Mouse (Mus musculus) gastrocnemius, postnatal 4 days (tissue): ENCODE measurements around the gene Pfn4. TPM values are rescaled to one million over a fixed set of nuclear protein-coding genes. Genes with fewer than 3 reads are reported as not detected.
A peak's percentile ranks its signal among the peaks of the same experiment; 100 is the strongest.
"Not testable (repeated sequence)": the region's sequence is repeated elsewhere in the genome, so short reads cannot be mapped to it uniquely, and the experiment has no call there.

ENCODE experiments used
- DNase-seq, 2 experiments: peaks; one replicate each; pipeline ENCODE4 v3.0.0; 2021 to 2022; ENCODE audit warnings: low spot score in 2 of 2, mixed read lengths in 2 of 2
- long read RNA-seq, 2 experiments: library from polyadenylated mRNA; stranded (forward); transcript quantifications; one replicate each; pipeline ENCODE4 v2.0.0; 2021
- total RNA-seq, 2 experiments: library from RNA; stranded (reverse); gene quantifications; 2 replicates each; pipeline ENCODE4 v1.2.3; 2021

The Pfn4 gene
- 1 to 10 TPM; 1.9 to 2.5 TPM for total RNA-seq
- long read RNA-seq, experiment 1, partial matches to known transcripts = 0 of 6 reads
- long read RNA-seq, experiment 1, other reads (novel, unspliced or antisense) = 2 of 6 reads
- long read RNA-seq, experiment 2, partial matches to known transcripts = 0 of 3 reads
- long read RNA-seq, experiment 2, other reads (novel, unspliced or antisense) = 2 of 3 reads

DNA sequence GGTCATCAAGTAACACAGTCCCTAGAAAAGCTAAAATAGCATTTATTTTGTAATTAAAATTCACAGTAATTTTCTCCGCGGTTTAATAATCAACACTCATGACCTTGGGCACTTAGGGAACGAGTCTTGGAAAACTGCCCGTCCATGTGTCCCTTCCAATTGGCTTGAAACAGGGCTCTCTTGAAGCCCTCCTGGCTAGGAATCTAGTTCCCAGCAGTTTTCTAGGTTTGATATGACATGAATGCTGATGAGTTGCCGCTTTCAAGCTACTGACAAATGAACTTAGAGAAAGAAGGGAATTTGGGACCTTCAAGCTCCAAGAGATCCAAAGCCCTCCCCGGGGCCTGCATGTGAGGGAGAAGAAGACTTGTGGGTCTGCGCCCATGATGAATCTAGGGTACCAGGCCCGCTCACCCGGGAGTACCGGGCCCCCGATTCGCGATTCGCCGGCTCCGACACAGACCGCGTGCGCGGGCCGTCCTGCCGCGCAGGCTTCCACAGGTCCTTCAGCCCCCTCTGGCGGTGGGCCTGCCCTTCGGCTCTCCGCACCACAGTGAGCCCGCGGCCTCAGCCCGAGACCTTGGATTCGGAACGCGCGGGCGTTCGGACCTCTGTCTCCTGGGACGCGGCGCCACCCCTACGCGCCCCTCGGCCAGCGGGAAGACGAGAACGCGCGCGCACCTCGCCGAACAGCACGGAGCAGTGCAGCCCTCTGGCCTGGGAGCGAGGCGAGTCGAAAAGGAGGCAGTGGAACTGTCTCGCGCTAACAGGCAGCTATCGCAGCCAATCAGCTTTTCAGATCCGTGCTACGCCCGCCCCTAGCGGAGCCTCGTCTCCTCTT is at the start of gene Pfn4, which contains the start of gene Fam228b:
Gene Pfn4, plus strand, starts transcription at position 531 of the 841 bp plus-strand sequence.
Gene Fam228b, minus strand, starts transcription at position 776 of the 841 bp plus-strand sequence.
- peak; percentile 89 to 95 for DNase-seq

DNA sequence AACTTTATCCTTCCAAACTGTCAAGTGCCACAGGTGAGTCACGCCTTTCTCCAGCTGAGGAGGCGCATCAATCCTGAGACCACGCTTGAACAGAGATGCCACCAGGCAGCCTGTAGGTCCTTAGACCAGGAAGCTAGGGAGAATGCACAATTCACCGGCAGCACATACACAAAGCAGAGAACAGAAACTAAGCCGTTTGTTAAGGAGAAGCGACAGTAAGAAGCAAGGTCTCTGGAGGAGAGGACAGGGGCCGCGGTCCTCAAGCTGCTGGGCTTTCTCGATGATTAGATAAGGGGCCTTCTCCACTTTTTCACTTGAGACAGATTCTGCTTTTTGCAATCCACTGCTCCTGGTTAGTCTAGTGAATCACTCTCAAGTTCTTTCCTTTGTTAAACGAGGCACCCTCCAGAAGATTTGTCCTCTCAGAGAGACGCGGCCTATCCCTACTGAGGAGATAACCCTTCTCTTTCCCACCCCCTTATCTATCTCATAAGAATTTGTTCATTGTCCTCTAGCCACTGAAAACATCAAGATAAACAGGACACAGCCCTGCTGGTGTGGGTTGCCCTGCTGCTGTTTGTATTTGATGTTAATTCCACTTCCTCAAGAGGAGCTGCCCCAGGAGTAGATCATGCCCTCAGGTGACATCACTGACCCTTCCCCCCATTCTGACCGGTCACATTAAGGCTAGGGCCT is 49.6 kb upstream of the Pfn4 start:
- no peak for DNase-seq

DNA sequence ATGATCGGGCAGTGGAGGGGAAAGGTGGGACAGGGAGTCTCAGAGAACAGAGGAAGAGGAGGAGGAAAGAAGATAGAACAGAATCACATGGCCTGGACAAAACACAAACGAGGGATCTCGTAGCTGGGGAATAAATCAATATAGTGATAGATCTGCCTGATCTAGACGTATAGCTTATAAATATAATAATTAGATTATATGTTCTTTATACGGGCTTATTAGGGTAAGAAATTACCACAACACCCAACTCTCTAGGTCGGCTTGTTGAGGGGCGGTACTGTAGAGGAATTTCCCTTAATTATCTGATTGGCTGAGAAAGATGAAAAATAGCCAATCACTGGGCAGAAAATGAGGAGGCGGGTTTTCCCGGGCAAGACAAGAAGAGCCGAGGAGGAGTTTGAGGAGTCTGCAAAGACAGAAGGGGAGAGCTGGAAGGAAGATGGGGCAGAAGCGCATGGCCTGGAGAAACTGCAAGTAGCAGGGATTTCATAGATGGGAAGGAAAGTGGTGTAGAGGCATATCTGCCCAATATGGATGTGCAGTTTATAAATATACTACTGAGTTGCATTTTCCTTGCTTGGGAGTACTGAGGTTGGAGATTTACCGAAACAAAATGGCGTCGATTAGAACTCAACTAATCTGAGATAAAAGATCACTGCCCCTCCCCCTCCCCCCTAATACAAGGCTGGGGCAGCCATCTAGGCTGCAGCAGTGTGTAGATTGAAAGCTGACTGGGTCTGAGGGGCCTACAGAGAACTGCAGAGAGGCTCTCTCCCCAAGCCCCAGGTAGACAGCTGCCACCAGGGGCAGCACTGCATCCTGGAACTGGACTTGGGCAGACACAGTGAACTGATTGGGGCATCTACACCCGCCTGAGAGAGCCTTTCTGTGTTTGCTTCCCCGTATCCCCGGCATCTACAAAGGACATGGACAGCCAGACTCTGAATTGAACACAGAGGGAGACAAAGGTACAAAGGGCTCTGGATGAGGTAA is 48.8 kb upstream of the Pfn4 start:
- no peak for DNase-seq

DNA sequence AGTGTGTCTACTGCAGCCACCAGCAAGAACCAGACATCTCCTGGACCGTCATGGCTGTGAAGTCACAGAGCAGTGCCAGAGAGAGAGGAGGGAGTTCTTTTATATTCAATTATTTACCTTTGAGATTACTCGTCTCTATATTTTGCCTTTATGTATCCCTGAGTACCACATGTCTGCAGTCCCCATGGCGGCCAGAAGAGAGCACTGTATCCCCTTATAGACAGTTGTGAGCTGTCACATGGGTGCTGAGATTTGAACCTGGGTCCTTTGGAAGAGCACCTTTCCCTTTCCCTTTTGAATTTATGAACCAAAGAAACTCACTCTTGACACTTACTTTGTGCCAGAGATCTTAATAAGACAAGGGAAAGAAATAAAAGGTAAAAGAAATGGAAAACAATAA is 39.7 kb upstream of the Pfn4 start:
- no peak for DNase-seq

DNA sequence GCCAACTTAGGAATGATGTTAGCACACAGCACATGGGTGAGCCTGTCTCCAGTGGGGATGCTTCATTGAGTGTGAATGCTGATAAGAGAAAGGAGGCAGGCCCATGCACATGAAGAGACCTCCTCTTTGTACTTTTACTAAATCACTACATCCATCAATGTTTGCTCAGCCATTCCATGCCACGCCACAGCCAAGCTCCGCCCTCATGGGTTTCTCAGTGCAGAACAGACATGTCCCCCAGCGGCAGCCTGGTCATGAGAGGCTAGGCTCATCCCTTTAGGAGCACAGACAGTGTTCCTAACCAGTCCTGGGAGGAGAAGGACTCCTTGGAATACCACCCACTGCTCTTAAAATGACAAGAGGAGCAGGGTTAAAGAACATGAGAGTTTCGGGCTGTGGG is 37.2 kb upstream of the Pfn4 start:
- DNase-seq = no peak

DNA sequence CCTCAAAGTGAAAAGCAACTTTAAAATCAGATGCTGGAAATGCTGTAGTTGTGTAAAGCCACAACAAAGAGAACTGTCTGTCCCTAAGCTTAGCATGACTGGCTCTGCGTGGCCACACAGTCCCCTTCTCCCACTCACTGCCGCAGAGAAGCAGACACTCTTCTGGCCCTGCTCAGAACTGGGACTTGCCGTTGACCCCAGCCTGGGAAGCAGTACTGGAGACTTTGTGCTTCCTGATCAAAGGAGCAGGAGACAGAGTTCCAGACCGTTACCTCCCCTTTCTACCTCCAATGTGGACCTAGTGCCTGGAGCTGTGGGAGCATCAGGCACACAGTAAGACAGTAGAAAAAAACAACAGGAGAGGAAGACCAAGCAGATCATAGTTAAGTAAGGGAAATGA is 36.5 kb upstream of the Pfn4 start:
- no peak for DNase-seq

DNA sequence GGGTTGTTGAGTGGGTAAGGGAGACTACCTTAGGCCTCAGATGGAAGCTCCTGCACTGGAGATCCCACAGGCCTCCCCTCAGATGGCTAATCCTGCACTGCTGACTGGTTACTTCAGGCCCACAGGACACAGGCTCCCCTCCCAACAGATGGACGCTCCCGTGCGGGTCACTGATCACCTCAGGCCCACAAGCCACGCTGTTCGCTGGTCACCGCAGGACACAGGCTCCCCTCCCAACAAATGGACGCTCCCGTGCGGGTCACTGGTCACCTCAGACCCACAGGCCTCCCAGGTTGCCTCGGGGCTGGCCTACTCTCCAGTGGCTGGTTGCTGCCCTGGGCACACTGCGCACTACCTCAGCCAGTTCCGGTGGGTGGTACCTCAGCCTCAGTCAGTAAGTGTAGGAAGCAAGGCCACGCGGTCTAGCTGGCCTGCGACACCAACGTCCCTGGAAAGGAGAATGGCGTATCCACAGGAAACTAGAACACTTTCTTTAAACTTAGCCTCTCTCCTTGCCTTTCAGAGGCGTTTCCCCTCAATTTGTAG is 30.7 kb upstream of the Pfn4 start, which contains the start of gene Fam228a:
Gene Fam228a, minus strand, starts transcription at position 400 of the 546 bp plus-strand sequence.
- DNase-seq = no peak

DNA sequence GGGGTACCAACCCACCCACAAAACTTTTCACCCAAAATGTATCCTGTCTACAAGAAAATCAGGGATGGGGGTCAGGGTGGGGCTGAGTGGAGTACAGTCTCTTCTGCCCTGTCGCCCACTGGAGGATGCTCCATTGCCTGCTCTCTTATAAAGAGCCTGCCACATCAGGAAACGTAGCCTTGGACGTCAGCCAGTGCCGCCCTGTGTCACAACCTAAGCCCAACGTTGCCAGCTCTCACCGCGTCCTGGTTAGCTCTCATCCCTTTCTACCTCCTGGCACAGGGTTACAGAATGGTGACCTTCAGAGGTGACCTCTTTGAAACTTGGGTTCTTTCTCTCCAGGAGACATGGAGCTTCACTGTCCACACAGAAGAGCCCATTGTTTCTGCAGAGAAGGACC is 28.0 kb upstream of the Pfn4 start:
- no peak for DNase-seq

DNA sequence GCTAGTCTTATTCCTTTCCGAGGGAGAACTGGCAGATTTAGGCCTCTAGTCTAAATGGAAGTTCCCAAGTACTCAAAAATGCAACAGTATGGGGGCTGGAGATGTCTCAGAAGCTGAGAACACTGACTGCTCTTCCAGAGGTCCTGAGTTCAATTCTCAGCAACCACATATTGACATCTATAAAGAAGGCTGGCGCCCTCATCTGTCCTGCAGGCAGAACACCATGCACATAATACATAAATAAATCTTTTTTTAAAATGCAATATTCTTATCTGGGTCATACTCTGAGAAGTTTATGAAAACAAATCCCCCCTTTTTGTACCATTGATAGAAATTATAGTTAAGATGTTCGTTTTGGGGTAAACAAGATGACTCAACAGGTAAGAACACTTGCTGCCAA is 26.6 kb upstream of the Pfn4 start:
- DNase-seq = no peak

DNA sequence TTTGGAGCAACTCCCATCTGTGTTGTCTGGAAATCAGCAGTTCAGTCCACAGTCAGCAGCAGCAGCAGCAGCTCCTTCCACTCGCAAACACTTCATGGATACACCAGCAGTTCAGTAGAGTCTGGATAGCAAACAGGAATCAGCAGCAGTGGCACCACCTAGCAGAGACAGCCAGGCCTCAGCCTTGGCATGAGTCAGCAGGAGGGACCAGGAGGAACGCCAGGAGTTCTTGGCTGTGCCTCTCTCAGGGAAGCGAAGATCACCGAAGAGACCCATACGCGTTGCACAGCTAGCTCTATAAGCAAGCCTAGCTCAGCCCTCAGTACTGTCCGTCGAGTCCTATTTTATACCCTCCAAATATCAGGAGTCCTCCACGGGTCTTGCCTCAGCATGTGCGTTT is 24.3 kb upstream of the Pfn4 start:
- no peak for DNase-seq

DNA sequence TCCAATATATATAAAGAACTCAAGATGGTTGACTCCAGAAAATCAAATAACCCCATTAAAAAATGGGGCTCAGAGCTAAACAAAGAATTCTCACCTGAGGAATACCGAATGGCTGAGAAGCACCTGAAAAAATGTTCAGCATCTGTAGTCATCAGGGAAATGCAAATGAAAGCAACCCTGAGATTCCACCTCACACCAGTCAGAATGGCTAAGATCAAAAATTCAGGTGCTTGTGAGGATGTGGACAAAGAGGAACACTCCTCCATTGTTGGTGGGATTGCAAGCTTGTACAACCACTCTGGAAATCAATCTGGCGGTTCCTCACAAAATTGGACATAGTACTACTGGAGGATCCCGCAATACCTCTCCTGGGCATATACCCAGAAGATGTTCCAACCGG is 14.4 kb upstream of the Pfn4 start:
- not testable (repeated sequence) for DNase-seq

DNA sequence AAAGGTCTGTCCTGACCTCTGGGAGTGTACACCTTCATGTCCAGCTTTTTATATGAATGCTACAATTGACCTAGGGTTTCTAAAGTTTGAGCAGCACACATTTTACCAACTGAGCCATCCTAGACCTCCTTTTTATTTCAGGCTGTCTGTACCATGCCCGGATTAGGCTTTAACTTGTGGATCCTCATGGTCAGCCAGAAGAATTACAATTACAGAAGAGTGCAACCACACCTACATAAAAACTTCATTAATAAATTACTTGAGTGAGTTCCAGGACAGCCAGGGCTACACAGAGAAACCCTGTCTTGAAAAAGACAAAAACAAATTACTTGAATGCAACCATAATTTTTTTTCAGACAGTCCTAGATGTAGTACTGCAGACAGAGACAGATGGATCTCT is 11.8 kb upstream of the Pfn4 start:
- no peak for DNase-seq

DNA sequence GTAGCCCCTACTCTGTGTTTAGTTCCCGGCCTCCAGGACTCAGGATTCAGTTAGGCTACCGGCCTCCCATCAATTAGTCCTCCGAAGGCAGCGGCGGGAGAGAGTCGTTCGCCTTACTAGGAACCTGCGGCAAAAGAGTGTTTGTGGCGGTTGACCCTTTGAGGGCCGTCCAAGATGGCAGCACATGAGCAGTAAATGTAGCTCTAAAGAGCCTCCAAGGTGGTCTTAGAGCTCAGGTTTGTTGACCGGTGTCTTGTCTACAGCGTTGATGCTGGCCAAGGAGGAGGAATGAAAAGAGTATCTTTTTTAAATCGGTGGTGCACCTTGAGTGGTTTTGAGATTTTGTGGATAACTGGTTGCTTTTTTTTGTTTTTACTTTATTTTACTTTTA is 506 bp downstream of the Pfn4 start:
- DNase-seq = no peak

DNA sequence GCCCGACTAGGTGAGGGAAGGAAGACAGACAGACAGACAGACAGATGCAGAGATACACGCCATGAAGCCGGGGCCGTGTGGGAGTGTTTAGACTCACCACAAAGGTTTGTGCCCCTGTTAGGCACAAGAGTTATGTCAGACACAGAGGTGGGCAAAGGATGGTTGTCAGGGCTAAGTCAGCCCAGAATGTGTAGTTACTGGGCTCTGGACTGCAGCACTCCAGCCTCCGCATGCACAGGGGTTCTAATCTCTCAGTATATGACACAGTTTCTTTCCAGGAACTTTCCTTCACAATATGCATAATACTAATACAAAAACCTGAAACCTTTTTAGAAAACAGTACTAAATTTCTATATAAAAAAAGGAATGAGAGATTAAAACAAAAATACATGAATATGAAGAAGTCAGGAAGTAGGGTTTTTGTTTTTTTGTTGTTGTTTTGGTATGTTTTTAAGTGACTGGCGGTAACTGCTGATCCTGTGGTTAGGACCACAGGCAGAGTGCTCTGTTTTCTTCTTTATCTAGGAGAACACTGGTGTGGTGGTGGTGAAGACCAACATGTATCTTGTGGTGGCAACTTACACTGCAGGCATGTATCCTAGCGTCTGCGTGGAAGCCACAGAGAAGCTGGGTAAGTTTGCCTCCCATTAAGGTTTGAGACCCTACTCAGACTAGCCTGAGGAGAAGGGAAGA is 6.2 kb downstream of the Pfn4 start:
- no peak for DNase-seq

DNA sequence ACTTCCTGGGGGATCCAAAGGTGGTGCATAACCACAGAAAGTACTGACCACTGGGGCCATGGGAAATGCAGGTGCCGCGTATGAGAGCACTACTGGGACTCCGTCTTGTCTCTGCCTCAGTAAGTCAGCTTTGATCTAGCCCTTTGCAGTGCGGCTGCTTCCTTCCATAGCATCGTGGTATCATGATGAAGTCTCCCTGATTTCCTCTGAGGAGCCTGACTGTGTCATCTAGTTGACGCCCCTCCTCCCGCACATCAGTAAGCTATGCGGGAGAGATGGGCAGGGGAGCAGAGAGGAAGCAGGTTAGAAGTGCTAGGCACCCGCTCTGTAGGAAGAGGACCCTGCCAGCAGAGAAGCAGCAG is 6.7 kb downstream of the Pfn4 start:
- DNase-seq = no peak

DNA sequence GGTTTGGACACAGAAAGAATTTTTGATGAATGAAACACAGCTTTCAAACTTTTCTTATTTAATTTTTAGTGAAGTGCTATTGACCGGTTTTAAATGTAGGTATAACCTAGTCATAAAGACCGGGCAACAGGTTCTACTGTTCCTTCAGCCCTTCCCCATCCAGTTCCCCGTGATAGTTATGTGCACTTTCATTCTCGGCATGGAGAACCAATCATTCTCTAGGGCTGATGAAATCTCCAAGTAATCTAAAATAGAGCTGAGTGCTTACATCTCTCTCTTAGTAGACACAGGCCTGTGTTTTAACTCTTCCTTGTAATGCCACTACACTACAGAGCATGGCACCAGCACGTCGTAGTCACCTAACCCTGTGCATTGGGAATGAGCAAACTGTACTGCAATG is 8.9 kb downstream of the Pfn4 start:
- DNase-seq = no peak

DNA sequence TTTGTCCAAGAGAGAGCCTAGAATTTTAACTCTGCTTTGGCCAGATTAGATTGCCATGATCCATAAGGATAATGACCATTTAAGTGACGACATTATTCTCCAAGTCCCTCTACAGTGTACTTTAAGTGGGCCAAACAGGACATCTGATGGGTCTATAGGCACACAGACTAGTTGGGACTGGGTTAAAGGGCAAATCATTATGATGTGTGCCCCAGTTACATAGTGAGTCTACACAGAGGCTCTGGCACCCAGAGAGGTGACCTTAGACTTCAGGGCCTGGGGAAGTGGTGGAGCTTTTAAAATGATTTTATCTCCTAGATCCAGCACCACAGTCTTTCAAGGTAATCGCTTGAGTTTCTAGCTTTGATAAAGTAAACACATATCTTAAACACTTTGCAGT is 11.4 kb downstream of the Pfn4 start:
- no peak for DNase-seq

DNA sequence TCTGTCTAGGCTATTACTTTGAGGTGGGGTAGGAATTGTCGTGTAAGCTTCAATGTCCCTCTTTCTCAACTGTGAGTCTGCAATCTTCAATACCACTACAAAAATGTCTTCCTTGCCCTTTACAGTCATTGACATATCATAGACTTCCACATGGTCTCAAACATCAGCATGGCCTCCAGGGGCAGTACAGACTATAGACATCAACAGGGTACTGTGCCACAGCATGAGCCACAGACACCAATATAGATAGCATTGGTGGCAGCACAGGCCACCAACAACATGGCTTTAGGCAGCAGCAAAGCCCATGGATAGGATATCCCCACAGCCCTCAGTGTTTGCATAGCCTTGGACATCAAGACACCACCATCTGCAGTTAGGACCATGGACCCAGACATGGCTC is 12.4 kb downstream of the Pfn4 start:
- no peak for DNase-seq

DNA sequence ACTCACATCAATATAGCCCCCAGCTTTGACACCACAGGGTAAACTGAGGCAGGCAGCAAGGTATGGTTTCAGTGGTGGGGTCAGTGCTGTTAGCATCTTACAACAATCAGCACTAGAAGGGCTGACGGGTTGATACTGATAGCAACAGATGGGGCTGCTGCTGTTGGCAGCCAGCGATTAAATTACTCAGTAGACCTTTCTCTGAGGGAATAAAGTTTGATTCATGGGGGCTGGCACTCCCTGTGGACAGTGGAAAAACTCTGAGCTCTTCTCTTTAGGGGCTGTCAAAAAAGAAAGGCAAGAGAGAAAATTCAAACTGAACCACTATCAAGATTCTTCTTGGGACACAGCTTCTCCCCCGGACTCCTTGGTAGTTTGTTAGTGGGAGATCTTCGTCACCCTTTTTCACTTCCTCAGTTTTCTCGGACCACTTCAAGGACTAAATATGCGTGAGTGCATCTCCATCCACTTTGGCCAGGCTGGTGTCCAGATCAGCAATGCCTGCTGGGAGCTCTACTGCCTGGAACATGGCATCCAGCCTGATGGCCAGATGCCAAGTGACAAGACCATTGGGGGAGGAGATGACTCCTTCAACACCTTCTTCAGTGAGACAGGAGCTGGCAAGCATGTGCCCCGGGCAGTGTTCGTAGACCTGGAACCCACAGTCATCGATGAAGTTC is 13.0 kb downstream of the Pfn4 start:
- not testable (repeated sequence) for DNase-seq

DNA sequence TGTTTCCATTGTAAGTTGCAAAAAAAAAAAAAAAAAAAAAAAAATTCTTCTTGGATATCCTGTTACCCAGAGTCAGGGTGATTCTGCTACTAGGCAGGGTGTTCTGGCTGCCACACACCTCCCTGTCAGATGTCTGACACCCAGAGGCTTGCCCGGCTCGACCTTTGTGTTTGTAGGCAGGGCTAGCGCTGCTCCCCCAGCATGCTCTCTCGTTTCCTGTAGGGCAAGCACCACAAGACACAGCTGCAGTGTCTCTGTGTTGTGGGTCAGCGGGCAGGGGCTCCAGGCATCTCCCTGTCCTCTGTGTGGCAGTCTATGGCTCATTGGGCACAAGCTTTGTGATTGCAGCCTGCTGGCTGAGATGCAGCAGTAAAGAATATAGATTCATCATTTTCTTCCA is 14.8 kb downstream of the Pfn4 start:
- no peak for DNase-seq
